Comparison of ENCODE assay signal across 15 mouse cellular contexts in the genomic region with DNA sequence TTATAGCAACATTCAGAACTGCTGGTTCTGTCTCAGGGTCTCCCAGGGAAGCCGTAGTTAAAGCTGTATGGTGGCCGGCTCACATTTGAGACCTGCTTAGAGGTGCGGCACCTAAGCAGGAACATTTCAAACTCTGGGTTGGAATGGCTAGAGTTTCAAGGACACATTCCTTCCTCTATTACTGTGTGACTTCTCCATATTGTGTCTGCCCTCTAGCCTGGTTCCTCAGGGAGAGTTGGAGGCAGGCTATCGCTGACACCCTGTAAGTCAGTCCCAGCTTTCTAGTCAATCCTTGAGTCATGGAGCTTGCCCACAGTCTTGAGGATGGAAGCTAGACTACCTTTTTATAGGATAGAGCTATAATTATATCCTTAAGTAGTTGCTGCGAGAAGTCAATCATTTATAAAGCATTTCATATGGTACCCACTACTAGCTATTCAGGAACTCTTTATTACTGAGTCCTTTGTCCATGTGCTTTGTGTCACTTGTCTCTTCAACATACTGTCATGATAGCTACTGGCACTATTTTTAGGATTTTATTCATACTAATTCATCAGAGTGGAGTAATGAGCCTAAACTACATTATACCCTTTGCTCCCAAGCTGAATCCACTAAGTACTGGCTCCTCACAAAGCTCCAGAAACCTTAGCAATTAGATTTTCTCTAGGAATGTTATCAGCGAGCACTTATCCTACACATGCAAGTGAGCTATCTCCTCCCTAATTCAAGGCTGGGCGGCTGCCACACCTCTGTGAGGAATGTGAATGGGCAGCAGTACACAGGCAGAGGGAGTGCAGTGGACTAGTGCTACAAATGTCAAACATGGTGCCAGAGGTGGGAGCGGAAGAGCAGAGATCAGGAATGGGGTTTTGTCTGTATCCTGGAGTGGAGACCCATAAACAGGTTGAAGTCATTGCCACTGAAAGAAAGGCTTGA.
DNase-seq lines count a peak whose midpoint lies in the region; ATAC-seq lines count a peak whose summit lies in the region.
"Had no signal": no experiment of that assay in that cellular context is flagged by ENCODE, and none has a peak within 500 bp of the region (broad histone marks: within the 10 kb centered on the region; RNA-seq: fewer than 3 reads in every experiment).

No protein-coding gene starts in this region.

- H3K27me3 ChIP-seq in heart, embryonic 11.5 days (ENCODE audit: control insufficient read depth, insufficient read depth, low read length) = no peaks in the 10 kb centered on the region
- H3K27me3 ChIP-seq in lung, embryonic 16.5 days (ENCODE audit: control insufficient read depth, insufficient read depth, low read depth, low read length) = no peaks in the 10 kb centered on the region
- no peaks in the 10 kb centered on the region for H3K27me3 ChIP-seq in limb, embryonic 10.5 days (ENCODE audit: low read depth, poor library complexity, severe bottlenecking)
- H3K27me3 ChIP-seq: limb, embryonic 12.5 days; neural tube, embryonic 15.5 days had no signal

- H3K4me1 ChIP-seq in heart, embryonic 11.5 days (ENCODE audit: control insufficient read depth, insufficient read depth, low read length) = peaks cover 10% of the 10 kb centered on the region
- peaks cover 3% of the 10 kb centered on the region; the same call in 1 of the 2 replicates for H3K4me1 ChIP-seq in lung, embryonic 16.5 days (replicated peaks; ENCODE audit: control insufficient read depth, insufficient read depth, low read length)
- no peaks in the 10 kb centered on the region for H3K4me1 ChIP-seq in limb, embryonic 10.5 days
- H3K4me1 ChIP-seq: limb, embryonic 12.5 days; neural tube, embryonic 15.5 days had no signal

- no peak overlapping the region for H3K4me3 ChIP-seq in heart, embryonic 11.5 days (ENCODE audit: low read depth, low read length)
- no peak overlapping the region for H3K4me3 ChIP-seq in lung, embryonic 16.5 days (ENCODE audit: low read length)
- no peak overlapping the region for H3K4me3 ChIP-seq in limb, embryonic 10.5 days
- H3K4me3 ChIP-seq: limb, embryonic 12.5 days; neural tube, embryonic 15.5 days had no signal

- 67% methylated on average over 8 of the region's 8 CpGs for WGBS in heart, embryonic 11.5 days (ENCODE audit: insufficient replicate concordance)
- 74% methylated on average over 8 of the region's 8 CpGs for WGBS in lung, embryonic 16.5 days
- 88% methylated on average over 8 of the region's 8 CpGs for WGBS in limb, embryonic 10.5 days

- no peaks in the 10 kb centered on the region for H3K36me3 ChIP-seq in heart, embryonic 11.5 days (ENCODE audit: control insufficient read depth, insufficient read depth, low read length)
- H3K36me3 ChIP-seq in lung, embryonic 16.5 days (ENCODE audit: control insufficient read depth, insufficient read depth, low read length) = no peaks in the 10 kb centered on the region
- no peaks in the 10 kb centered on the region for H3K36me3 ChIP-seq in limb, embryonic 10.5 days
- H3K36me3 ChIP-seq: neural tube, embryonic 15.5 days had no signal

- no peaks in the 10 kb centered on the region for H3K9me3 ChIP-seq in heart, embryonic 11.5 days (replicated peaks; ENCODE audit: control insufficient read depth, low read length)
- H3K9me3 ChIP-seq in lung, embryonic 16.5 days (ENCODE audit: control insufficient read depth, low read length) = peaks cover 3% of the 10 kb centered on the region; the same call in 1 of the 2 replicates
- H3K9me3 ChIP-seq in limb, embryonic 10.5 days (replicated peaks) = no peaks in the 10 kb centered on the region
- H3K9me3 ChIP-seq: neural tube, embryonic 15.5 days had no signal

- no peak overlapping the region for H3K9ac ChIP-seq in heart, embryonic 11.5 days (ENCODE audit: low read depth, low read length)
- no peak overlapping the region for H3K9ac ChIP-seq in lung, embryonic 16.5 days (ENCODE audit: low read length)
- H3K9ac ChIP-seq: forebrain, postnatal 0 days; limb, embryonic 12.5 days; neural tube, embryonic 15.5 days had no signal

- no peak overlapping the region; the same call in 1 of the 2 replicates for H3K27ac ChIP-seq in heart, embryonic 11.5 days (ENCODE audit: low read depth, low read length)
- peak overlapping the region; percentile 66 for H3K27ac ChIP-seq in lung, embryonic 16.5 days (ENCODE audit: low read length)
- H3K27ac ChIP-seq in limb, embryonic 10.5 days = no peak overlapping the region
- H3K27ac ChIP-seq: hindbrain, postnatal 0 days; limb, embryonic 12.5 days; neural tube, embryonic 15.5 days had no signal

- no peak for ATAC-seq in heart, embryonic 11.5 days (replicated peaks; ENCODE audit: insufficient number of reproducible peaks, low FRiP score, low TSS enrichment)
- ATAC-seq in lung, embryonic 16.5 days (ENCODE audit: low read depth) = peak; percentile 88
- ATAC-seq: forebrain, postnatal 0 days; hindbrain, postnatal 0 days had no signal

- DNase-seq in heart, adult 11 months = peak; percentile 91
- DNase-seq in urinary bladder, postnatal 14 days (ENCODE audit: low spot score) = peak; percentile 24
- DNase-seq in urinary bladder, postnatal 4 days (ENCODE audit: low spot score in 2 of 2) = no peak
- no peak for DNase-seq in limb, embryonic 10.5 days (ENCODE audit: low spot score)
- DNase-seq in retina, embryonic 14.5 days (ENCODE audit: low spot score) = no peak
- DNase-seq in layer of hippocampus, adult 9-10 months (ENCODE audit: low spot score) = no peak
- DNase-seq: cerebellum, adult 11-12 months; forebrain, postnatal 0 days; gastrocnemius, postnatal 36 days; kidney, postnatal 14 days had no signal

- H3K4me2 ChIP-seq in heart, embryonic 11.5 days = no peak overlapping the region
- H3K4me2 ChIP-seq in lung, embryonic 16.5 days (ENCODE audit: low read depth, low read length) = no peak overlapping the region
- H3K4me2 ChIP-seq: limb, embryonic 12.5 days; neural tube, embryonic 15.5 days had no signal

Comparison
In these comparisons a context has a peak if more than half of its experiments do, and no peak if none do; other contexts are left out.
1. DNase-seq: peak in heart, adult 11 months (single experiment) and urinary bladder, postnatal 14 days (single experiment); none in urinary bladder, postnatal 4 days (0 of 2), limb, embryonic 10.5 days (single experiment), retina, embryonic 14.5 days (single experiment) and layer of hippocampus, adult 9-10 months (single experiment).